Mouse (Mus musculus) WW6 (cell line): ENCODE measurements around the gene Brdt.

Source experiments
- DNase-seq: peaks from one replicate; pipeline ENCODE4 v3.0.0-alpha.2; 2013; ENCODE audit warnings: low read depth, low spot score

The Brdt gene

GRCm38 (mm10) chr5:107330916-107331421 is at the start of gene Brdt:
Gene Brdt (plus strand): TSS chr5:107331159.
- DNase-seq: peak; percentile 36

GRCm38 (mm10) chr5:107282561-107283307 is 48.2 kb upstream of the Brdt start:
- no peak for DNase-seq

GRCm38 (mm10) chr5:107283935-107284524 is 46.9 kb upstream of the Brdt start:
- no peak for DNase-seq

GRCm38 (mm10) chr5:107285563-107285962 is 45.4 kb upstream of the Brdt start:
- no peak for DNase-seq

- no peak for DNase-seq
Measured at GRCm38 (mm10) chr5:107287254-107287907, 43.6 kb upstream of the Brdt start.

- DNase-seq: no peak
Measured at GRCm38 (mm10) chr5:107287908-107288267, 43.1 kb upstream of the Brdt start.

- peak; percentile 22 for DNase-seq
Measured at GRCm38 (mm10) chr5:107288427-107289233, 42.3 kb upstream of the Brdt start.

- peak; percentile 42 for DNase-seq
Measured at GRCm38 (mm10) chr5:107289234-107289764, 41.7 kb upstream of the Brdt start, which contains the start of gene Tgfbr3. Gene Tgfbr3 (minus strand): TSS chr5:107289629.

- no peak for DNase-seq
Measured at GRCm38 (mm10) chr5:107289986-107290385, 41.0 kb upstream of the Brdt start.

- DNase-seq: no peak
Measured at GRCm38 (mm10) chr5:107294041-107294440, 36.9 kb upstream of the Brdt start.

- no peak for DNase-seq
Measured at GRCm38 (mm10) chr5:107295061-107295816, 35.7 kb upstream of the Brdt start.

GRCm38 (mm10) chr5:107295817-107296511 is 35.0 kb upstream of the Brdt start:
- no peak for DNase-seq

- no peak for DNase-seq
Measured at GRCm38 (mm10) chr5:107296512-107297322, 34.2 kb upstream of the Brdt start.

GRCm38 (mm10) chr5:107298854-107299253 is 32.1 kb upstream of the Brdt start:
- DNase-seq: no peak

- no peak for DNase-seq
Measured at GRCm38 (mm10) chr5:107303350-107303861, 27.6 kb upstream of the Brdt start.

- no peak for DNase-seq
Measured at GRCm38 (mm10) chr5:107304117-107304825, 26.7 kb upstream of the Brdt start.

- no peak for DNase-seq
Measured at GRCm38 (mm10) chr5:107307432-107307831, 23.5 kb upstream of the Brdt start.

GRCm38 (mm10) chr5:107317141-107317540 is 13.8 kb upstream of the Brdt start:
- DNase-seq: no peak
